Mouse (Mus musculus): Measurements from ENCODE around the gene Bach2. TPM values are rescaled to one million over a fixed set of nuclear protein-coding genes. Genes with fewer than 3 reads are reported as not detected.

Gene Bach2
- total RNA-seq, 4 experiments from 2014 or later = 0.96 to 3.2 (median 2.4) TPM

GRCm38 (mm10) chr4:32425060-32425459 is 186.5 kb downstream of the Bach2 start:
- DNase-seq (ENCODE audit: low spot score in 2 of 2) = no peak

DNA sequence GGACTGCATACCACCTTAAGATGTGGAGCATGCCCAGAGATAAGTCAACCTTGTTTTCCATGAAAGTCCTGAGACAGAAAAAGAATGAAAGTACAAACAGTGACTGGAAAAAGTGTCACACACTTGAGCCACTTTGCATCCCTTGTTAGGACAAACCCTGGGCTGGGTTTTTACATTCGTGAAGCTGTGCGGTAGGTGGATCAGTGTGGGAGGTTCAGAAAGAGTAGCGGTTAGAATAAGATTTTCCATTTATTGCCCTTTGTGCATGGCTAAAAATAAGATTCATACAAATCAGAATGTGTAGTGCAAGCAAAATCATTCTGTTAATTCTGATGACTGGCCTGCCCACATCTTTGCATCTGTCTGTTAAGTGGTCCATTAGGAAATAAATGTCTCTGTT is 187.0 kb downstream of the Bach2 start:
- no peak for DNase-seq (ENCODE audit: low spot score in 2 of 2)

DNA sequence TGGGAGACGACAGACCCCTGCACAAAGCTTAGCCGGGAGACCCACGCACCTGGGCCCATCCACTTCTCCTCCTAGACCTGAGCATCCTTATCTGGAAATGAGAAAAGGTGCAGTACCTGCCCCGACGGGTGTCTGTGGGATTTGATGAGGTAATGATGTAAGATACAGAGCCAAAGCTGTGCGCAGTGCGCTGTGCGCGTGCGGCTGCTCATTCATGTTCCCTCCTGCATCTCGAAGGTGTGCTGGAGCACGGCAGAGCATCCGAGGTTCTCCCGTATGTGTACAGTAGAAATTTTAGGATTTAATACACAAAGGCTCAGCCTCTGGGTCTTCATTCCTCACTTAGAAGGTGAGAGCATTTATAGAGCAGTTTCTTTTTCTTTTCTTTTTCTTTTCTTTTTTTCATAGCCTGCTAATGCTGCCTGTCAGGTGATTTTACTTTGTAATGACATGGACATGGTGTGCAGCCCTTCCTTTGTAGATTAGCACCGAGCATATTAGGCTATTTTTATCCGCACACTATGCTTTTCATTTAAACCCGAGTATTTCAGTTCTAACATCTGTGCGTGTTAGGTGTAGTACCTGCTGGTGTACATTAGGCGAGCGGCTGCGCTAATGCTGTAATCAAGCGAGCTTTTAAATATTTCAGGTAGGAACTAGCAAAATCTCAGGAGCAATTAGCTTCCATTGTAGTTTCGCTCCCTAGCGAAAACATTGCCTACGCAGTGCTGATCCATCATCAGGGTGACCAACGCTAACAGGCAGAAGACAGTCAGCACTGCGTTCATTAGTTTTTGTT is 188.4 kb downstream of the Bach2 start:
- no peak for DNase-seq (ENCODE audit: low spot score in 2 of 2)

- DNase-seq (ENCODE audit: low spot score in 2 of 2) = no peak
These were observed 190.1 kb downstream of the Bach2 start for GRCm38 (mm10) chr4:32428738-32429137.

DNA sequence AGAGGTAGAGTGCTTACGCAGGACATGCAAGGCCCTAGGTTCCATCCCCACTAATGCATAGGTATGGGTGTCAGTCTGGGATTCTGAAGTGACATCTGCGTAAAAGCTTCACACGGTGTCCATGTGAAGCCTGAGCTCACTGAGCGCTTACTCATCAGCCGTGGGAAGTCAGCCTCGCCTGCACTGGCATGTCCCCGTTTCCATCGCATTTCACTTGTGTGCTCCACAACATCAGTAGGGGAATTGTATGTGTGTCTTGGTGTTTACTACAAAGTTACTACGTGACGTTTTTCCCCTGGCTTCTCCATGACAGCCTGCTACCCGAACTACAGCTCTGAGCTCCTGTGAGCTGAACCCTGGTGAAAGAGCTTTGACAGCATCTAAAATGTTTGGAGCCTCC is 191.5 kb downstream of the Bach2 start:
- no peak for DNase-seq (ENCODE audit: low spot score in 2 of 2)

DNA sequence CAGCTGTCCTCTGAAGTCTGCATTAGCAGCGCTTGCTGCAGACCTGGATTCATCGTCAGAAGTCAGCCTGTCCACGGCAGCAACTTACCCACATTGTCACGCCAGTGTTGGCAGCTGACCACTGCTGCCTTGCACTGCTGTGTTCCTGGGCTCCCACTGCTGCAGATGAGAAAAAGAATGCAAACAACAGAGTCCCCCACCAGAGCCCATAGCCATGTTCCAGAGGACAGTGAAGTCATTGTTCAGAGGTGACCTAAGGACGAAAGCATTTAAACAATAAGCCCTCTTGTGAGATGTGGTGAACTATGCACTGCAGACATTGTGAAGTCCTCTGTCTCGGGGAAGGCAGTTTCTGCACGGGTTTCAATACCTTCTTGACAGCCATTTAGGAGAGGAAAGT is 192.4 kb downstream of the Bach2 start:
- DNase-seq (ENCODE audit: low spot score in 2 of 2) = no peak

DNA sequence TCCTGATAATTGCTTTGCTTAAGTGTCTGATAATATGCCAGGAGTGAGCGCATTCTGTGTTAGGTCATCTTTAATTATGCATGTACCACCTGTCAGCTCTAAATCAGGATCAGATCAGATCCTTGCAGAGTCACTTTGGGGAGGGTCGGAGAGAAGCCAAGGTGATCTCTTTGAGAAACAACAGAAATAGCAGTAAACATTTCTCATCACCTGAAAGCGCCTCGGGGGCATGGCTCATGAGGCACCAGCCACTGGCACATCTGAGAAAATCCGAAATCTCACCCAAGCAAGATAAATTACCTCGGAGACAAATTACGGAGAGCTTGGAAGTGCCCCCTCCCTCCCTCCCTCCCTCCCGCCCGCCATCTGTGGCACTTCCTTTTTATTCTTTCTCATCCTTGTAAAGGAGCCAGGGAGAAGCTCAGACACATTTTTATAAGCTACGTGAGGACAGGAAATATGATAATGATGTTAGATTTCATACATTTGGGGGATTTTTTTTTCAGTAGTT is 193.7 kb downstream of the Bach2 start:
- no peak for DNase-seq (ENCODE audit: low spot score in 2 of 2)

DNA sequence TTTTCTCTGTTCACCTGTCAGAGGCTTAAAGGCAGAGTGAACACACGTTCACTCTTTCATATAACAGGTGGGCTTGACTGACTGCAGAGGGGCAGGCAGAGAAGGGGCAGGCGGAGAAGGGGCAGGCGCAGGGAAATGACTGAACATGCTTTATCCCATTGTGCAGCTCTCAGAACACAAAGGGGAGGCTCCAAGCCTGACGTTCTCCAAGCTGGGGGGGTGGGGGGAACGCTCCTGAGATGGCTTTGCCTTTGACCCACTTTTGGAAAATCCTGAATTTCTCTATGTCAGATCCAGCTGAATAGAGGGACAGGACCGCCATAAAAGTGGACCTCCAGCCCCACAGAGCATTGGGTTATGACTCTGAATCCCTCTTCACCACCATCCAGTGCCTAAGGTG is 194.3 kb downstream of the Bach2 start:
- DNase-seq (ENCODE audit: low spot score in 2 of 2) = no peak

DNA sequence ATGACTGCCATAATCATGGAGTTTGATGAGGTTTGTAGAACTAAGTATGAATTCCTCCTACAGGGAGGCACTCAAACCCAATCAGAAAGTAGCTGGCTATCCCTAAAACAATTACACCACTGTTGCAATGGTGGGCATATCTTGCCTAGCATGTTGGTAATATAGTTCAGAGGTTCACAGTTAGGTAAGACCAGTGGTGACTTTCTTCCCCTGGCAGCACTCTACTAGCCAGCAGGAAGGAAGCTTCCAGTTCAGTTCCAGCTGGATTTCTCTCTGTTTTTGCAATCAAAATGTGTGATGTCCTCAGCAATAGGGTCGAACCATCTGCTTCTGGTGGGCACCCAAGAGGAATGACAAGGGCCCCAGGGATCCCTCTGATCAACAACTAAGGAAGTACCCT is 196.0 kb downstream of the Bach2 start:
- DNase-seq (ENCODE audit: low spot score in 2 of 2) = no peak

DNA sequence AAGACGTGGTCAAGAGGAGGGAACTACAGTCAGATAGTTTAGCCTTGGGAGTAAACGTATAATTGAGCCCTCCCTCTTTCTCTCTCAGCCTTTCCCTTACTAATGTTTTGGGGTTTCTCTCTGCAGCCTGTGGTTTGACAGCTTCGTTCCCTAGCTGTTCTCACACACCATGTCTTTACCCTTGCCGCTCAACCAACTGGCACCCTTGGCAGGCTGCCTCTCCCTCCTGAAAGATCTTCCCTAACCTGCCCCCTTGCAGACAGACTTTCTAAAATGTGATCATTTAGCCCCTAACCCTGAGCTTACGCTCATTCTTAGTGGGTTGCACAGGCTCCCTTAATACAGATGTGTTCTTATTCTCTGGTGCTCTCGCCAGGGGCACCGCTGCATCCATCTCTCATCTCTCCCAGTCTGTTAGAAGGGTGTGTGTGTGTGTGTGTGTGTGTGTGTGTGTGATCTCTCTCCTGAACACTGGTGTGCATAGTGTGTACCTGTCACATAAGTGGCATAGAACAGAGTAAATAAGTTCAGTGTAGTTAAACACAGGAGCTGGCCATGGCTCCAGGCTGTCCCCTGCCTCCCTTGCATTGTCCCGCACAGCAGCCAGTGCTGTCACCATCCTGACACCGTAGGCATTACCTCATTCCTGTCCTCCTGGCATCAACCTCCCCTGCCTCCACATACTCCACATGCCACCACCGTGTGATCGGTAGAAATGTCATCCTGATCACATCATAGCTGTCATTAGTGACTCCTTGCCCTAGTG is 201.6 kb downstream of the Bach2 start:
- no peak for DNase-seq (ENCODE audit: low spot score in 2 of 2)

DNA sequence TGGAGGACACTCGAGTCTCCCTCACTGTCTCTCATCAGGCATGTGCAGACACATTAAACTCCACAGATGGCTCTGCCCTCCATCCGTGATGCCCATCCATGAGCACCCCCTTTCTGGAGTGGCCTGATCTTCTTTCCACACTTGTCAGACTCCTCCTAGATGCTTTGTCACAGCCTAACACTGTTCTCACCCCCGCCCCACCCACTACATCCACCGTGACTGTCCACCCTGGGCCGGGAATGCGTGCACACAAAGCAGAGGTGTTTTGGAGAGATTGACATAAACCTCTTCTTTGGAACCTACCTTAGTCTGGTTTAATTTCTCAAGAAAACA is 202.1 kb downstream of the Bach2 start:
- DNase-seq (ENCODE audit: low spot score in 2 of 2) = no peak

GRCm38 (mm10) chr4:32444671-32445196 is 206.1 kb downstream of the Bach2 start:
- no peak for DNase-seq (ENCODE audit: low spot score in 2 of 2)

DNA sequence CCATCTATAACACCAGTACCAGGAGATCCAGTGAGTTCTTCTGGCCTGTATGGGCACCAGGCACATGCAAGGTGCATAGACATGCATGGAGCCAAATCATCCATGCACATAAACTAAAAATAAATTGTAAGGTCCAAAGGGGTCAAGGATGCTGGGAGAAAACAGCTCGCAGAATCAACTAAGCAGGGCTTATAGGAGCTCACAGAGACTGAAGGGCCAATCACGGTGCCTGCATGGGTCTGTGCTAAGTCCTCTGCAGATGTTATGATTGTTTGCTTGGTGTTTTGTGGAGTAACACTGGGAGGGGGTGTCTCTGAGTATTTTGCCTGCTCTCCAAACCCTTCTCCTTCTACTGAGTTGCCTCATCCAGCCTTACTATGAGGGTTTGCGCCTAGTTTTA is 209.2 kb downstream of the Bach2 start:
- DNase-seq (ENCODE audit: low spot score in 2 of 2) = no peak

DNA sequence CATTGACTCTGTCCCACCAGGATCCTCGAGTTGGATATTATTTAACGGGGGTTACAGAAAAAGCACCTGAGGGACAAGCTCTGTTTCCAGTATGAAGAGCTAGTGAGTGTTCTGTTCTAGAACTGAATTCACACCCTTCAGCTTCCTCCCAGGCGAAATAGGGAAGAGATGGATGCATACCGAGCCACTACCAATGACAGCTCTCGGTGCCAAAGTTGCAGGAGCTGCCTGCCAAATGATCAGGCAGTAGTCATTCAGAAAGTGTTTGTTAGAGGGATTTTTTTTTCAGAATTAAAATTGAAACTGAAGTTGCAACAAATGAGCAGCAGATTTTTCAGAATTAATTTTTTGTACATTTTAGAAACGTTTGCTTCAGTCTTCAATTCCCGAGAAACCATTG is 223.4 kb downstream of the Bach2 start:
- no peak for DNase-seq (ENCODE audit: low spot score in 2 of 2)

DNA sequence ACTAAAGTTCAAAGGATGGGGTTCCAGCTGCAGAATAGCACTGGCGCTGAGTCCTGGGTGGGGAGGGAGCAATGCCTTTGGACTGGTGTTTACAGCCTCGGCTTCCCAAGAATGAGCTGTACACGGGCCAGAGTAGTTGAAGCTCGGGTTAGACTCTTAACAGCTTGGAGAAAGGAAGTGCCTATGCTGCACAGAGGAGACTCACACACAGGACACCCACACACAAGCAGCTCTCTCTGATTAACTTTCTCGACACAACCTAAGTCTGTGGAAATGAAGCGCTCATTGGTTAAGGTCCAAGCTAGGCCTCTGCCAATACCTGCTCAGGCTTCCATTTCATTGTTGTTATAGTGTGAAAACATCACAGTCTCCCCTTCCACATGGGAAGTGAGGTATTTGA is 224.5 kb downstream of the Bach2 start:
- DNase-seq (ENCODE audit: low spot score in 2 of 2) = no peak

- DNase-seq (ENCODE audit: low spot score in 2 of 2) = no peak
These were observed 225.9 kb downstream of the Bach2 start for GRCm38 (mm10) chr4:32464540-32464939.

GRCm38 (mm10) chr4:32466031-32466430 is 227.4 kb downstream of the Bach2 start:
- DNase-seq (ENCODE audit: low spot score in 2 of 2) = peak in 1 of 2 experiments; percentile 13

- DNase-seq (ENCODE audit: low spot score in 2 of 2) = no peak
These were observed 239.5 kb downstream of the Bach2 start for GRCm38 (mm10) chr4:32477977-32478660.

- DNase-seq (ENCODE audit: low spot score in 2 of 2) = no peak
These were observed 240.6 kb downstream of the Bach2 start for GRCm38 (mm10) chr4:32479231-32479630.

DNA sequence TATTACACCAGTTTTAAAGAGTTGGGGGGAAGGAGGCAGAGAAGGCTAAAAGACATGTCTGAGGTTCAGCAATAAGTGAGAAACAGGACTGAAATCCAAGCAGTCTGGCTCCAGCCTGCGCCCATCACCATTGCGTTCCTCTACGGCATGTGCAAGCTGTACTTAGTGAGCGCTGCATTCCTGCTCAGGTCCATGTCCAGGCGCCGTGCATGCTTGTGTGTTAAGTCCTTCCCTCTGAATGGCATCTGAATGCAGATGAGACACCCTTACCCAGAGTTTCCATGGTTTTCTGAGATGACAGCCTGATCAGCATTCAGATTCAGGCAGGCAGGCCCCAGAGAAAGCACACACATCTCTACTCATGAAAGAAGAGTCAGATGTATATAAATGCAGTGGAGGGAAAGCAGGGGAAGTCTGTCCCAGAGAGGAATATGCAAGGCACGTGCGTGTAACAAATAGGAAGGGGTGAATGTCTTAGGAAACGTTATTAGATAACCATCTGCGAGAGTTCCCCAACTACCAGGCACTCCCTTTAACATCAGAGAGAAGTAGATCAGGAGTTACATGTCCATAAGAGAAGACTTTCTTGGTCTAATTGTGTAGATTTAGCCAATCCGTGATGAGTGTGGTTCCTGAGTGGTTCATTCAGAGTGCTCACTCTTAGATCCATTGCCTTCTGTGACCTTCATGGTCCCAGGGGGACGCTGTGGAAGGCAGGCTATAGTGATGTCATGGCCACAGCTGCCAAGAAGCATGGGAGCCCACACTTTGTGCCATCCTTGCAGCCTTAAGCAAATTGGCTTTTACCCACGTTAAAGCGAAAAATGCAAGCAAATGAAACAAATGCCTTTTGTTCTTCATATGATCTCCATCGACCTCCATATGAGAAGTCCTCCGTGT is 241.4 kb downstream of the Bach2 start:
- DNase-seq (ENCODE audit: low spot score in 2 of 2) = no peak
